Mouse (Mus musculus): ENCODE data around the gene Ugt3a2. TPM values are rescaled to one million over a fixed set of nuclear protein-coding genes. Genes with fewer than 3 reads are reported as not detected.

Gene Ugt3a2
- total and polyA plus RNA-seq, 3 experiments: not detected

DNA sequence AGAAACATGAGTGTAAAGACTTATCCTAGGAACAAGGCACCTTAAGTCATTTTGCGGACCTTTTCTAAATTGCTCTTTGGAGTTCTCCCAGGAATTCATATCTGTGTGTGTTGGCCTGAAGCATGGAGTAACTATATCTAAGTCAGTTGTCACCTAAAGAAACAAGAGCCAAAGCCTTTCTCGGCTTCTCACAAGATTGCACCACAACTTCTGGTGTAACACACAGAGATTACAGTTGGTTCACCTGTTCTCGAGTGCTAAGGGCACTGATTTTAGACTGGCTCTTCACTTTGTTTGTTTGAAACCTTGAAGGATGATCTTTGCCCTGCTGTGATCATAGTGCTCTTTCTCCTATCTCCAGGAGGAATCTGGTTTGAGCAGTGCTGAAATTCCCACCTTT is 74.1 kb downstream of the Ugt3a2 start:
- H3K27me3 ChIP-seq (ENCODE audit: control insufficient read depth in 1 of 2, insufficient read depth in 2 of 2, low read length in 2 of 2): peaks cover 0 to 4% of the 10 kb centered on the region in 2 experiments; a peak in 3 of 4 replicates
- no peak for DNase-seq (ENCODE audit: low read depth, low spot score)
- H3K9me3 ChIP-seq (replicated peaks; ENCODE audit: insufficient read depth, low read length): no peaks in the 10 kb centered on the region
- H3K4me1 ChIP-seq (ENCODE audit: control insufficient read depth in 1 of 2, insufficient read depth in 2 of 2, low read length in 2 of 2): no peaks in the 10 kb centered on the region
- H3K36me3 ChIP-seq (ENCODE audit: control insufficient read depth in 1 of 2, insufficient read depth in 2 of 2, low read length in 2 of 2): no peaks in the 10 kb centered on the region
- H3K79me2 ChIP-seq (ENCODE audit: control insufficient read depth, insufficient read depth, low read length, poor library complexity): no peaks in the 10 kb centered on the region
- no peak overlapping the region for H3K4me3 ChIP-seq (ENCODE audit: control insufficient read depth in 1 of 2, insufficient read depth in 1 of 2, low read depth in 2 of 2, low read length in 2 of 2)
- no peak overlapping the region for H3K9ac ChIP-seq (ENCODE audit: control insufficient read depth, low read depth, low read length, poor library complexity, severe bottlenecking)
- no peak overlapping the region for H3K27ac ChIP-seq (ENCODE audit: control insufficient read depth, low read depth, low read length)
- TF ChIP-seq SIN3A (IDR thresholded peaks at IDR 0.05; ENCODE audit: low read length): no peak
- TF ChIP-seq RAD21 (IDR thresholded peaks at IDR 0.05; ENCODE audit: low read depth, low read length): no peak
- no peak for TF ChIP-seq CHD1 (IDR thresholded peaks at IDR 0.05; ENCODE audit: low read depth, low read length)
- no peak for TF ChIP-seq ZNF384 (IDR thresholded peaks at IDR 0.05; ENCODE audit: low read depth, low read length)
- TF ChIP-seq HCFC1 (IDR thresholded peaks at IDR 0.05; ENCODE audit: low read depth, low read length): no peak
- no peak for TF ChIP-seq EP300 (IDR thresholded peaks at IDR 0.05; ENCODE audit: low read depth in 1 of 2, low read length in 2 of 2)
- no peak for TF ChIP-seq USF1 (IDR thresholded peaks at IDR 0.05; ENCODE audit: low read depth, low read length)
- no peak for TF ChIP-seq CTCF (IDR thresholded peaks at IDR 0.05 in 2 of 3, conservative IDR thresholded peaks at IDR 0.05 in 1 of 3; ENCODE audit: control insufficient read depth in 1 of 3, insufficient read depth in 1 of 3, low read depth in 2 of 3, low read length in 3 of 3, poor library complexity in 1 of 3, severe bottlenecking in 1 of 3)
- TF ChIP-seq GABPA (IDR thresholded peaks at IDR 0.05; ENCODE audit: low read depth, low read length): no peak
- TF ChIP-seq JUND (IDR thresholded peaks at IDR 0.05; ENCODE audit: low read depth, low read length): no peak
- no peak for TF ChIP-seq ZKSCAN1 (IDR thresholded peaks at IDR 0.05; ENCODE audit: low read depth, low read length)
- no peak for TF ChIP-seq TCF12 (IDR thresholded peaks at IDR 0.05; ENCODE audit: low read depth, low read length)
- no peak for TF ChIP-seq NRF1 (IDR thresholded peaks at IDR 0.05; ENCODE audit: insufficient read depth, low read depth, low read length, poor library complexity, severe bottlenecking)
- TF ChIP-seq ZC3H11A (IDR thresholded peaks at IDR 0.05; ENCODE audit: low read depth, low read length): no peak
- no peak for TF ChIP-seq MYC (IDR thresholded peaks at IDR 0.05; ENCODE audit: low read depth, low read length)
- no peak for TF ChIP-seq ELF1 (IDR thresholded peaks at IDR 0.05; ENCODE audit: low read depth, low read length)

Other genes with a start within 250 kb of the Ugt3a2 start
- 7.9 and 8.9 TPM in 2 replicates for gene Lmbrd2, start 195.0 kb upstream of the Ugt3a2 start, total RNA-seq (2012; rRNA removed)
- gene Lmbrd2, start 195.0 kb upstream of the Ugt3a2 start, polyA plus RNA-seq (2012; ENCODE audit: insufficient read depth in 1 of 2, insufficient read length in 2 of 2, low read depth in 1 of 2, low replicate concordance in 2 of 2, missing spikeins in 1 of 2): 10 to 100 TPM in 1 of 2 experiments, 1 to 10 TPM in 1; 8.2 to 62.9 TPM
- 40.2 and 46.9 TPM in 2 replicates for gene Skp2, start 180.1 kb upstream of the Ugt3a2 start, total RNA-seq (2012; rRNA removed)
- gene Skp2, start 180.1 kb upstream of the Ugt3a2 start, polyA plus RNA-seq (2012; ENCODE audit: insufficient read depth in 1 of 2, insufficient read length in 2 of 2, low read depth in 1 of 2, low replicate concordance in 2 of 2, missing spikeins in 1 of 2): 10 to 100 TPM in 1 of 2 experiments, not detected in 1; 61.4 TPM
- not detected in 2 replicates for gene Ugt3a1, start 58.7 kb upstream of the Ugt3a2 start, total RNA-seq (2012; rRNA removed)
- not detected for gene Ugt3a1, start 58.7 kb upstream of the Ugt3a2 start, polyA plus RNA-seq (2012; ENCODE audit: insufficient read depth in 1 of 2, insufficient read length in 2 of 2, low read depth in 1 of 2, low replicate concordance in 2 of 2, missing spikeins in 1 of 2)
- not detected in 2 replicates for gene Capsl, start 100.5 kb downstream of the Ugt3a2 start, total RNA-seq (2012; rRNA removed)
- not detected for gene Capsl, start 100.5 kb downstream of the Ugt3a2 start, polyA plus RNA-seq (2012; ENCODE audit: insufficient read depth in 1 of 2, insufficient read length in 2 of 2, low read depth in 1 of 2, low replicate concordance in 2 of 2, missing spikeins in 1 of 2)
- not detected in 2 replicates for gene Il7r, start 194.6 kb downstream of the Ugt3a2 start, total RNA-seq (2012; rRNA removed)
- gene Il7r, start 194.6 kb downstream of the Ugt3a2 start, polyA plus RNA-seq (2012; ENCODE audit: insufficient read depth in 1 of 2, insufficient read length in 2 of 2, low read depth in 1 of 2, low replicate concordance in 2 of 2, missing spikeins in 1 of 2): not detected